Mouse (Mus musculus) macrophage (primary cell): ENCODE results near the gene Zdhhc20. TPM values are rescaled to one million over a fixed set of nuclear protein-coding genes. Genes with fewer than 3 reads are reported as not detected.
"Not testable (repeated sequence)": the region's sequence is repeated elsewhere in the genome, so short reads cannot be mapped to it uniquely, and the experiment has no call there.

ENCODE experiments used
- H3K27ac ChIP-seq: fragments of 350-480 bp; formaldehyde crosslinking; 2 replicates; pipeline ENCODE4 v1.9.0; 2021
- H3K36me3 ChIP-seq: fragments of 350-480 bp; formaldehyde crosslinking; 2 replicates; pipeline ENCODE4 v1.9.0; 2021; ENCODE audit errors: inconsistent target
- H3K4me3 ChIP-seq: fragments of 350-480 bp; formaldehyde crosslinking; 2 replicates; pipeline ENCODE4 v1.9.0; 2021; ENCODE audit errors: inconsistent target
- H3K79me2 ChIP-seq: fragments of 350-480 bp; formaldehyde crosslinking; 2 replicates; pipeline ENCODE4 v1.9.0; 2021; ENCODE audit errors: inconsistent target
- WGBS: methylation state at CpG from one replicate; pipeline ENCODE4 v1.1.7; 2026; ENCODE audit warnings: inconsistent platforms; ENCODE audit not compliant: missing documents; 5-methylcytosine and 5-hydroxymethylcytosine counted together
- polyA plus RNA-seq: library from polyadenylated mRNA; stranded (reverse); fragments of 250-400 nt; gene quantifications from 3 replicates; pipeline ENCODE4 v1.2.4, GENCODE M21; 2018; ENCODE audit warnings: inconsistent platforms

The Zdhhc20 gene
- polyA plus RNA-seq, 1 experiment from 2014 or later: 74.7 TPM

DNA sequence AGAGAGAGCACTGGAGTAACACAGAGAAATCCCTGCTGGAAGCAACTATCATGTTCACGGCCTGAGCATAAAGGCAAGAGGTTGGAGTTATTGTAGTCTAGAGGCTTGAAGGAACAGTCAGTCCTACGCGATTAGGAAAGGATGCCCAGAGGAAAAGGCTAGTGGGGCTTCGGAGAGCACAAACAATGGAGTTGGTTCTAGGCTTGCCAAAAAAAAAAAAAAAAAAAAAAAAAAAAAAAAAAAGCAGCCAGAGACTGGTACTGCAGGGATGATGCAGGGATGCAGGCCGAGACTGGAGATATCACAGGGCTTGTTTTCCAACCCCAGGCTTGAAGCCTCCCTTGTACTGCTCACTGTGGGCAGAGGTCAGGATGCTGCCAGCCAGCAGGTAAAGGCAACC is 19.2 kb upstream of the Zdhhc20 start:
- Histone ChIP-seq H3K4me3 (no peak overlapping the region), H3K79me2 (no peaks in the 10 kb centered on the region), H3K27ac (no peak overlapping the region), H3K36me3 (no peaks in the 10 kb centered on the region)
- 88% methylated on average over 5 of the region's 5 CpGs for WGBS

DNA sequence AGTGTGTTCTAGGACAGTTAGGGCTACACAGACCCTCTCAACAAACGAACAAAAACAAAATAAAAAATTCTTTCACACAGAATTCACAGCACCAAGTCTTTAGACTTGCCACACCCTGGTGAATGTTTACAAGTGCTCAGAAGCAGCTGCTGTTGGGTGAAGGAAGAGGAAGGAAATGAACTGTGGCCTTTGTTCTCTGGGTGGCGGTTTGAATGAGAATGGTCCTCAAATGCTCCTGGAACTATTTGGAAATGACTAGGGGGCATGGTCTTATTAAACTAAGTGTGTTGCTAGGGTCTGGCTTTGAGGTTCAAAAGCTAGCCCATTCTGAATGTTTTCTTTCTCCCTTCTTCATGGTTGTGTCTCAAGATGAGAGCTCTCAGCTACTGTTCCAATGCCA is 18.4 kb upstream of the Zdhhc20 start:
- Histone ChIP-seq H3K36me3 (no peaks in the 10 kb centered on the region), H3K27ac (peak overlapping the region; percentile 12; the same call in 1 of the 2 replicates), H3K79me2 (no peaks in the 10 kb centered on the region), H3K4me3 (no peak overlapping the region)
- WGBS: 22% methylated on average over 2 of the region's 2 CpGs

DNA sequence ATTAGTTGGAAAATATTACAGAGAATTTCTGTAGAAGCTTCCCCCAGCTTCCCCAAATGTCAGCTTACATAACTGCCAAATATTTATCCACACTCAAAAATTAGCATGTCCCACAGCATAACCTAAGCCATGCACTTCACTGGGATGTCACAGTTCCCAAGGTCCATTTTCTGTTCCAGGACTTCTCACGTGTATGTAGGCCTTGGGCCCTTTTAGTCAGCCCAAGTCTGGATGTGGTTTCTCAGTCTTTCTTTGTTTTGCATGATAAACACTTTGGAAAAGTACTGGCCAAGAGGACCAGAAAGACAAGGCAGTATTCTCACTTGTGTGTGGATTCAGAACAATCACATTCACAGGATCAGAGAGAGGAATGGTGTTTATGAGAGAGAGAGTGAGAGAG is 11.9 kb upstream of the Zdhhc20 start:
- Histone ChIP-seq H3K36me3 (no peaks in the 10 kb centered on the region), H3K27ac (no peak overlapping the region), H3K79me2 (no peaks in the 10 kb centered on the region), H3K4me3 (no peak overlapping the region)
- 83% methylated on average over 1 of the region's 1 CpGs for WGBS

DNA sequence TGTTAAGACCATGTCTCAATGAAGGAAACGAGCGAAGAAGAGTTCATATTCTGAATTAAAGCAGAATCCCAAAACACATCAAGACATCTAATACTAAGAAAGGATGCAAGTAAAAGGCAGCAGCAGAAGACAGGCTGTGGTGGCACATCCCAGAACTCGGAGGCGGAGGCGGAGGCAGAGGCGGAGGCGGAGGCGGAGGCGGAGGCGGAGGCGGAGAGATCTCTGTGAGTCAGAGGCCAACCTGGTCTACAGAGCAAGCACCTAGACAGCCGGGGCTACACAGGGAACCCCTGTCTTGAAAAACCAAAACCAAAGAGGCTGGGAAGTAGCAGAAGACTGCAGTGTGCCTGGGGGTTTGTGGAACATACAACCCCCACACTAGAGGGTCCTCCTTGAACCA is 6.8 kb upstream of the Zdhhc20 start:
- no peaks in the 10 kb centered on the region for H3K79me2 ChIP-seq
- H3K36me3 ChIP-seq: no peaks in the 10 kb centered on the region
- no peak overlapping the region for H3K4me3 ChIP-seq
- 90% methylated on average over 12 of the region's 12 CpGs for WGBS
- no peak overlapping the region for H3K27ac ChIP-seq

DNA sequence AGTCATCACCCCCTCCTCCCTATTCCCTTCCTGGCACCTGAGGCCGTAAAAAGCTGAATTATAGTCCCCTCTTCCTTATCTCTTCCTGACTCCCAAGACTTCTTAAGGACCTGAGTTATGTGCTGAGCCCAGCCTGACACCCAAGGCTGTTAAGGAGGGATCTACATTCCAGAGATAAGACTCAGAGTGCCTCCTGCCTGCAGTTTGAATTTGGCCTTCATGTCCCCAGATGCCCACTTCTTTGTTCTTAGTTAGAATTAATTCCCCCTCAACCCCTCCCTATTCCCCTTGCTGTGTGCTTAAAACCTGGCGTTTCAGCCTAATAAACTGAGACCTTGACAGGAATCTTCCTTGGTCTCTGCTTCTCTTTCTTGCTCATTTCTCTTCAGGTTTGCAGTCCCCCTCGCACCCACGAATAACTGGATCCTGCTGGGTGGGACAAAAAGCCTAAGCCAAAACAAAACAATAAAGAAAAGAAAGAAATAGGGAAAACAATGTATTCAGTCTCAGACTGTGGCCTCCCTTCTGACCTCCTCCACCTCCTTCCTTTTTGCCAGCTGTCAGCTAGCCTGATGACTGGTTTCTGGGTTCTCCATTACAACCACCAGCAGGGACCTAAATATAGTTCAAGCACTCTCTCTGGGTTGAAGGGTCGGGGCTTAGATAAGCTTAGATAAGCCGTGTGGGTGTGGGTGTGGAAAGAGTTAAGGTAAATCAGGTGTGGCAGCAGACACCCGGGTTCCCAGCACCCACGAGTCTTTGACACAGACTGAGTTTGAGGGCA is 6.2 kb upstream of the Zdhhc20 start:
- H3K27ac ChIP-seq, H3K4me3 ChIP-seq, H3K79me2 ChIP-seq, H3K36me3 ChIP-seq: not testable (repeated sequence)
- WGBS: 62% methylated on average over 8 of the region's 8 CpGs

DNA sequence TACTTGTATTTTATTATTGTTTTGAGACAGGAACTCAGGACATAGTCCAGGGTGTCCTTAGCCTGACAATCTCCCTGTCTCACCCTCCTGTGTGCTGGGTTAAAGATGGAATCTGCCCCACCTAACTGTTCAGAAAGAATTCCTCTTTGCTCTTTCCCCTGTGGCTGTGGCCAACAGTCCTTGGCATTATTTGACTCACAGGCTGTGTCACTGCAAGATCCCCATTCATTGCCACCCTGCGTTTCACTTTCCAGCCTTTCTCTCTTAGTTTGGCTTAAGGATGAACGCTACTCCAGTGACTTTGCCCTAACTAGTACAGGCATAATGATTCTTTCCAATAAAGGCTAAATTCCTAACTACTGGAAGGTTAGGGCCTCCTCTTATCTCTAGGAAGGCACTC is 4.3 kb upstream of the Zdhhc20 start:
- WGBS: no CpG with 5 or more reads among the region's 2 CpGs
- H3K79me2 ChIP-seq: peaks cover 3% of the 10 kb centered on the region
- no peak overlapping the region for H3K4me3 ChIP-seq
- H3K36me3 ChIP-seq: no peaks in the 10 kb centered on the region
- no peak overlapping the region for H3K27ac ChIP-seq

DNA sequence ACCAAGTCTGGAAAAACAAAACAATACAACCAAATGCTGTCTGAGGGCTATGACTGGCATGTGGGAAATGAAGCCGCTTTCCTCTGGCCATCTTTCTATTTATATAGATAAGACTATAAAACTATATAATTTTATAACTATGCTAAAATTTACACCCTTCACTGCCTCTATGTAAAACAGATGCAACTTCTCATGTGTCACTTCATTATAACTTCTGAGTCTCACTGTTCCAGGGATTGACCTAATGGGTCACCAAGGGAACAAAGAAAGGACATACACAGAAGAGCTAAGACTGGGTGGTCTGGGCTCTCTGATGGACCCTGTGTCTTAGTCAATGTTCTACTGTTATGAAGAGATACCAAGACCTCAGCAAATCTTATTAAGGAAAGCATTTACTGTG is 2.9 kb upstream of the Zdhhc20 start:
- H3K4me3 ChIP-seq: no peak overlapping the region
- H3K27ac ChIP-seq: no peak overlapping the region
- H3K79me2 ChIP-seq: peaks cover 17% of the 10 kb centered on the region
- no peaks in the 10 kb centered on the region for H3K36me3 ChIP-seq
- WGBS: 100% methylated on average over 1 of the region's 1 CpGs

DNA sequence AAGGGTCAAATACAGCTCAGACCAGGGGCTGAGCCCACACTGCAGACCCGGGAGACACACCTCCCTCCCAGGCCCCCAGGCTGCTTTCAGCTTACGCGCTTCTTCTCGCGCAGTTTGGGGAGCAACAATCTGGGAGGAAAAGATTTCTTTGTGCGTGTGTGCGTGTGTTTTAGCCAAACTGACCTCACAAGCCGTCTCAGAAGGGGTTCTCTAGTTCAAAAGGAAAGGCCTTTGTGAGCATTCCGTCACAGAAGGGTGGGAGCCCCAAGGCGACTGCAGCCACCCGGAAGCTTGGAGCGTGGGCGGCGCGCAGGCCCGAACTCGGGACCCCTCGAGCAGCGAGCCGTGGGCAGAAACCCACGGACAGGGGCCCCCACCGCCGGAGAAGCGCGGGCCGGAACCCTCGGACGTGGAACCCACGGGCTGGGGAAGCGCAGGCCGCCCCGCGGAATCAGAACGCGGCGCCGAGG is 500 bp downstream of the Zdhhc20 start:
- Histone ChIP-seq H3K36me3 (no peaks in the 10 kb centered on the region), H3K4me3 (peak overlapping the region; percentile 84), H3K27ac (peak overlapping the region; percentile 55), H3K79me2 (peaks cover 51% of the 10 kb centered on the region)
- WGBS: under 1% methylated on average over 37 of the region's 37 CpGs

DNA sequence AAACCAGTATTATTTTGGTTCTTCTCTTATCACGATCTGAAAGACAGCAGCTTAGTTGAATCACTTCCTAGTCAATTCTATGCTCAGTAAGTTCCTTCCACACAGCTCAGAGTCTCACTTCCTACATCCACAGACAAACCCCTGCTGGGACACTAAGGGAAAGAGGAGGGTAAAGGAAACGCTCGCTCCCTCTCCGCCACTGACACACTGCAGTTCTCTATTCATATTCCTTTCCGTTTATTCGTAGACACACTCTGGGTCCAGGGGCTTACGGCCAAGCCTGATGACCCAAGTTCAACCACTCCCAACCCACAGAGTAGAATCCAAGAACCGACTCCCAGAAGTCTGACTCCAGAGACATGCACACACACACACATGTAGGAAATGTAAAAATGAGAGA is 2.9 kb downstream of the Zdhhc20 start:
- WGBS: 2% methylated on average over 8 of the region's 8 CpGs
- Histone ChIP-seq H3K27ac (peak overlapping the region; percentile 55), H3K4me3 (peak overlapping the region; percentile 5; the same call in 1 of the 2 replicates)

DNA sequence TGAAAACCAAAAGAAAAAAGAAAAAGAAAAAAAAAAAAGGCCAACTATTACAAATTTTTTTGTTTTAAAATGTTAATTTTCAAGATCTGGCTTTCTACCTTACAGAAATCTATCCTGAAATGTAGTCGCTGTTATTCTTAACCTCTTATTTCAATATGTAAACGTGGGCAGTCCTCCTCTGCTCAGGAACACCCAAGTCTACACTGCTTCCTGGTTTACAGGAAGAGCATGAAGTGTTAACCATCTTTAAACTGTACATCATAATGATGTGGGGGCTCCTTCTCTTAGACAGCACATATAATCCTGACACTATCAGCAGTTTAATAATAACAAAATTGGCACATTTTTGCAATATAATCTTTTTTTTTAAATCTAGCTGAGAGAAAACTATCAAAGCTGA is 4.0 kb downstream of the Zdhhc20 start:
- H3K36me3 ChIP-seq: no peaks in the 10 kb centered on the region
- H3K27ac ChIP-seq: 0 out of 2 replicates have a peak overlapping the region, but pooled peaks have one; percentile 55
- 35% methylated on average over 2 of the region's 2 CpGs for WGBS
- H3K4me3 ChIP-seq: no peak overlapping the region
- peaks cover 86% of the 10 kb centered on the region for H3K79me2 ChIP-seq

More for the DNA sequence above, 2.9 kb downstream of the Zdhhc20 start:
- H3K79me2 ChIP-seq: peaks cover 75% of the 10 kb centered on the region
- no peaks in the 10 kb centered on the region for H3K36me3 ChIP-seq

DNA sequence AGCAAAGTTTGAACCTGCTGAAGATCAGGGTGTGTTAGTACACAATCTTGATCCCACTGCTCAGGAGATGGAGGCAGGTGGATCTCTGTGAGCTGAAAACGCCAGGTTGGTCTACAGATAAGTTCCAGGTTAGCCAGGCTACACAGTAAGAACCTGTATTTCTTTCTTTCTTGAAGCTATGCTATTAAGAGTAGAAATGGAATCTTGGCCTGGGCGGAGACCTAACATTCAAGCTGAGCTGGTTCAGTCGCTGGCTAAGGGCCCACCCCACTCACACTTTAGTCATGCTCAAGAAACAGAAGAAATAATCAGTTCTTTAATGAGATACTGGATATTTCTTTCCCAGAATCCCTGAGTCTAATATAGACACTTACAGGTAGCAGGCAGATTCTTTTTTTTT is 6.7 kb downstream of the Zdhhc20 start:
- H3K79me2 ChIP-seq: peaks cover 100% of the 10 kb centered on the region
- no peak overlapping the region for H3K4me3 ChIP-seq
- no peak overlapping the region for H3K27ac ChIP-seq
- H3K36me3 ChIP-seq: no peaks in the 10 kb centered on the region
- 93% methylated on average over 3 of the region's 3 CpGs for WGBS

DNA sequence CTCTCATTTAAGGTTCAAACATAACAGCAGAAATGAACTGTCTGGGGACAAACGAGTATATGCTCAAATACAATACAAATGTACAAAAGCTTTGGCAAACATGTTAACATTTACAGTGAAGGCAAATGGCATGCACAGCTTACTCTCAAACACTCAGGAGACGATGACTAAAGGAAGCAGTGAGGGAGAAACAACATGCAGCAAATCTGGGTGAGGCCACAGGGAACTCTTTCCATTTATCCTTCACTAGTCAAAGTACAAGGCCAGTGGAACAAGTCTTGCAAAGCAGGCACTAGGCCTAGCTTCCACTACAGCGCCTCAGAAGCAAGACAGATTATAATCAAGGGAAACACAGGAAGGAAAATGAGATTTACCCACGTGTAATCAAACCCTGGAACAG is 7.4 kb downstream of the Zdhhc20 start:
- 78% methylated on average over 4 of the region's 4 CpGs for WGBS

DNA sequence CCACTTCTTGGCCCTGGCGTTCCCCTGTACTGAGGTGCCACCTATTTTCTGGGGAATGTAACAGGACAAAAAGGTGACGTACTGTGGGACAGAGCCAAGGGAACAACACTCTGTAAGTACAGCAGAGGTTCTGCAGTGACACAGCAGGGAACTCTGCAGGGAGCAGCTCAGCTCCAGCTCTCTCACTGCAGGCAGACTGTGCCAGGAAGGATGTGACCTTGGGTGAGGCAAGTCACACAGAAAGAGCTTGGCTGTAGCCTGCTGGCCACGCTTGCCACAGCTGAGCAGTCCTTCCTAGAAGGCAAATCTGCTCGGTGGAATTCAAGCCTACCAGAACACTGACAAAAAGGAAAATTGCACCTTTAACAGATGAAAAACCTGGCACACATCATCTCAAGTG is 8.3 kb downstream of the Zdhhc20 start:
- WGBS: 54% methylated on average over 3 of the region's 4 CpGs
- no peak overlapping the region for H3K4me3 ChIP-seq

More for the DNA sequence above, 7.4 kb downstream of the Zdhhc20 start:
- Histone ChIP-seq H3K36me3 (no peaks in the 10 kb centered on the region), H3K4me3 (no peak overlapping the region), H3K79me2 (peaks cover 100% of the 10 kb centered on the region), H3K27ac (no peak overlapping the region)

DNA sequence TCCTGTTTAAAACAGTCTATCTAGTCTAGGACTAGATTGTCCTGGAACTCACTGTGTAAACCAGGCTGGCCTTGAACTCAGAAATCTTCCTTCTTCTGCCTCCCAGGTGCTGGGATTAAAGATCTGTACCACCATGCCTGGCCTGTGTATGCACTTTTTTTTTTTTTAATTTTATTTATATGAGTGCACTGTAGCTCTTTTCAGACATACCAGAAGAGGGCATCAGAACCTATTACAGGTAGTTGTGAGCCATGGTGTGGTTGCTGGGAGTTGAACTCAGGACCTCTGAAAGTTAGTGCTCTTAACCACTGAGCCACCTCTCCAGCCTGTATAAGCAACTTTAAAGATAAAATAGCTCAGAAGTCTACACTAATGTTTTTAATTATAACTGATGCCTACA is 9.0 kb downstream of the Zdhhc20 start:
- H3K27ac ChIP-seq: no peak overlapping the region
- no peaks in the 10 kb centered on the region for H3K36me3 ChIP-seq
- H3K79me2 ChIP-seq: peaks cover 98% of the 10 kb centered on the region
- H3K4me3 ChIP-seq: no peak overlapping the region

More for the DNA sequence above, 8.3 kb downstream of the Zdhhc20 start:
- peaks cover 100% of the 10 kb centered on the region for H3K79me2 ChIP-seq
- no peak overlapping the region for H3K27ac ChIP-seq
- no peaks in the 10 kb centered on the region for H3K36me3 ChIP-seq

DNA sequence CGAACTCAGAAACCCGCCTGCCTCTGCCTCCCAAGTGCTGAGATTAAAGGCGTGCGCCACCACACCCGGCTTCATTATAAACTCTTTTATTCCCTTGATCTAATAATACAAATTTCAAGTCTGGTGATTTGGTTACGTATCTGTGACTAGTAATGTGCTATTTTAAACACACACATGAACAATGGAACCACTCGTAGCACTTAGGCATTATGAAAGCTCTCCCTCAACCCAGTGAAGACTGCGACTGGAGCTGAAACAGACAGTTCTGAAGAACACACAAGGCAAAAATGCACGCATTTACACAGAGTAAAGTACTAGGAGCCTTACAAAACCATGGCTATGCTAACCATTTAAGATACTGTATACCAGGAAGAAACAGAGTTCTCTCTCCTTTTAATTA is 12.2 kb downstream of the Zdhhc20 start:
- 92% methylated on average over 7 of the region's 9 CpGs for WGBS
- peaks cover 84% of the 10 kb centered on the region for H3K79me2 ChIP-seq
- no peak overlapping the region for H3K4me3 ChIP-seq
- no peak overlapping the region for H3K27ac ChIP-seq
- H3K36me3 ChIP-seq: no peaks in the 10 kb centered on the region
